ENCODE assay signal across 11 mouse cellular contexts in the genomic region with DNA sequence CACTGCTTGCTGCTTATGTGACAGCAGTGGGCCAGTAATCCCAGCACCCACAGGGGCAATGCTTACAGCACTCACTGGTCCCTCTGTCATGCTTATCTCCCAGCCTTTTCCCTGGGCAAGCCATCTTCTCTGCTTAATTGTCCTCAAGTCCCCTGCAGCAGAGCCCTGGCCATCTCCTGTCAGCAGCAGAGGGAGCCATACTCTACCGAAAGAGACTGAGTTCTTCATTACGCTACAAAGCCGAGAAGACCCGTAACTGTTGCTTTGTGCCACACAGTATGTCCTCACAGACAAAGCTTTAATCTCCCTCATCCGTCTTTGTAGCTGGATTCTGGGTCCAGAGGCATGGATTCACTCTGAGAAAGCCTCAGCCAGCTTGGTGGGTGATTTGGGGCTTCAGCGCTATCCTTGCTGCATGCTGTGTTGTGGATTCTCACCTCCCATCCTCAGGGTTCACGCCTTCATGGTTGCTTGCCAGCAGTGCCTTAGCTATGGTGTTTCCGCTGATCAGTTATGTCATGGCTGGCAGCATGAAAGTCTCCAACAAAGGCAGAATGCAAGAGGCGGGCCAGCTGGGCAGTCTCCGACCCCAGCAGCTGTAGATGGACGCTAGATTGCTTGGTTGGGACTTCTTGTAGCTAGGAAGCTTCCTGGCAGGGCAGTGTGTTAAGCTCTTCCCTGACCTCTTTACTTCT. TPM values are rescaled to one million over a fixed set of nuclear protein-coding genes. Genes with fewer than 3 reads are reported as not detected.
DNase-seq lines count a peak whose midpoint lies in the region; TF ChIP-seq lines count a peak whose summit lies in the region.
"Had no signal": no experiment of that assay in that cellular context is flagged by ENCODE, and none has a peak within 500 bp of the region (broad histone marks: within the 10 kb centered on the region; RNA-seq: fewer than 3 reads in every experiment).

No protein-coding gene starts in this region.

- H3K36me3 ChIP-seq in testis, adult 2 months (ENCODE audit: control insufficient read depth, insufficient read depth, low read length) = no peaks in the 10 kb centered on the region
- no peaks in the 10 kb centered on the region for H3K36me3 ChIP-seq in thymus, adult 2 months (ENCODE audit: control insufficient read depth, insufficient read depth, low read length)
- H3K36me3 ChIP-seq: embryonic facial prominence, embryonic 12.5 days; heart, embryonic 13.5 days had no signal

- TF ChIP-seq CTCF in testis, adult 2 months (IDR thresholded peaks at IDR 0.05; ENCODE audit: control insufficient read depth, insufficient read depth, insufficient replicate concordance, low read depth, low read length) = peak; percentile 40; the same call in 1 of the 2 replicates
- TF ChIP-seq CTCF in thymus, adult 2 months (IDR thresholded peaks at IDR 0.05; ENCODE audit: borderline replicate concordance, control insufficient read depth, extremely low read depth, insufficient read depth, low read length, poor library complexity) = no peak

- WGBS in thymus, adult 2 months = 92% methylated on average over 11 of the region's 11 CpGs

- peak; percentile 14 for DNase-seq in heart, postnatal 4 days
- DNase-seq in heart, adult 18-20 months = no peak
- no peak for DNase-seq in testis, postnatal 14 days (ENCODE audit: low spot score)
- peak; percentile 52 to 62 for DNase-seq in left cerebral cortex, adult 18-20 months (ENCODE audit: low spot score in 2 of 2)
- DNase-seq in yolk sac, embryonic 10.5 days (ENCODE audit: low spot score) = no peak
- no peak for DNase-seq in adipocyte (ENCODE audit: low spot score)
- DNase-seq in thymus, adult 2 months = no peak
- DNase-seq: spleen, adult 18-20 months had no signal

- TF ChIP-seq POLR2A in testis, adult 2 months (IDR thresholded peaks at IDR 0.05; ENCODE audit: control insufficient read depth, low read depth, low read length) = no peak
- TF ChIP-seq POLR2A in thymus, adult 2 months (IDR thresholded peaks at IDR 0.05; ENCODE audit: control insufficient read depth, extremely low read depth, insufficient read depth, low read length, poor library complexity) = no peak

- no peak overlapping the region for H3K27ac ChIP-seq in testis, adult 2 months (ENCODE audit: control insufficient read depth, insufficient read depth, low read depth, low read length)
- H3K27ac ChIP-seq in thymus, adult 2 months (ENCODE audit: control insufficient read depth, insufficient read depth, low read length) = no peak overlapping the region
- H3K27ac ChIP-seq: embryonic facial prominence, embryonic 12.5 days; heart, embryonic 13.5 days had no signal

- H3K4me3 ChIP-seq in testis, adult 2 months (ENCODE audit: control insufficient read depth, low read depth, low read length) = no peak overlapping the region
- H3K4me3 ChIP-seq in thymus, adult 2 months (ENCODE audit: control insufficient read depth, insufficient read depth, low read length) = no peak overlapping the region
- H3K4me3 ChIP-seq: embryonic facial prominence, embryonic 12.5 days; heart, embryonic 13.5 days had no signal

- H3K4me1 ChIP-seq in testis, adult 2 months (ENCODE audit: control insufficient read depth, insufficient read depth, low read length) = peaks cover 3% of the 10 kb centered on the region; the same call in 1 of the 2 replicates
- H3K4me1 ChIP-seq in thymus, adult 2 months (replicated peaks; ENCODE audit: control insufficient read depth, insufficient read depth, low read length) = peaks cover 6% of the 10 kb centered on the region
- H3K4me1 ChIP-seq: embryonic facial prominence, embryonic 12.5 days had no signal

- H3K27me3 ChIP-seq in testis, adult 2 months (ENCODE audit: control insufficient read depth, insufficient read depth, low read length) = no peaks in the 10 kb centered on the region
- H3K27me3 ChIP-seq in thymus, adult 2 months (ENCODE audit: control insufficient read depth, insufficient read depth, low read length) = no peaks in the 10 kb centered on the region
- H3K27me3 ChIP-seq: embryonic facial prominence, embryonic 12.5 days had no signal

RNA-seq across cellular contexts. Expression of a gene that starts 3.5 kb away (rescaled TPM):
- total RNA-seq in heart, postnatal 4 days (2021) = 100 to 1,000 TPM; 130 to 142 TPM
- total RNA-seq in heart, adult 18-20 months (2021) = 100 to 1,000 TPM; 112 to 114 TPM
- 272 and 388 TPM in 2 replicates for polyA plus RNA-seq in testis, adult 2 months (2012; rRNA removed)
- total RNA-seq in left cerebral cortex, adult 18-20 months (2021) = 10 to 100 TPM; 65.5 to 67.8 TPM
- 47.6 and 50.1 TPM in 2 replicates for polyA plus RNA-seq in thymus, adult 2 months (2012; rRNA removed)

Comparison
In these comparisons a context has a peak if more than half of its experiments do, and no peak if none do; other contexts are left out.
1. DNase-seq: peak in heart, postnatal 4 days (single experiment) and left cerebral cortex, adult 18-20 months (2 of 2); none in heart, adult 18-20 months (0 of 2), testis, postnatal 14 days (single experiment), yolk sac, embryonic 10.5 days (single experiment), adipocyte (single experiment) and thymus, adult 2 months (single experiment).